Mouse (Mus musculus) lung, postnatal 0 days (tissue): ENCODE data around the gene Gen1.

Source experiments
- CTCF ChIP-seq: IDR thresholded peaks from 2 replicates; pipeline ENCODE4 v1.5.1; 2016; ENCODE audit warnings: antibody characterized with exemption, mild to moderate bottlenecking
- EP300 ChIP-seq: IDR thresholded peaks from 2 replicates; pipeline ENCODE4 v1.6.1; 2016; ENCODE audit warnings: antibody characterized with exemption, mild to moderate bottlenecking, control low read depth

GRCm38 (mm10) chr12:11202476-11202875, 63.1 kb downstream of the Gen1 start:
- TF ChIP-seq CTCF = no peak
- TF ChIP-seq EP300 = no peak
